Comparison of ENCODE assay signal across 10 mouse cellular contexts in the genomic region with DNA sequence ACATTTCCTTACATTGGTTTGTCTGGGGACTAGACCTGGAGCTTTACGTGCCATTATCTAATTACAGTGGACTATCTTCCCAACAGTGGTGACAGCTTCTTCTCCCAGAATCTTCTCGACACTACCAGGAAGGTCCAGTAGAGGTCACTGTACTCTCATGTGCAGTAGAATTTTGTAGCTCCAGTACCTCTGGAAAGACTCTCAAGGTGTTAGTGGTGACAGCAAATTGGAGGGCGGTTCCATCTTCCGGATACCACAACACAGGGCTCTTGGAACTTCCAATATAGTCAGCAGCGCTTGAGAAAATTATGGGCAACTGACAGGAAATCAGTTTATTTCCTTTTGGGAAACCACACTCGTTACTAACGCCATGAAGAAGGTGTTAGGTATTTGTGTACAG. TPM values are rescaled to one million over a fixed set of nuclear protein-coding genes. Genes with fewer than 3 reads are reported as not detected.
DNase-seq lines count a peak whose midpoint lies in the region; ATAC-seq and TF ChIP-seq lines count a peak whose summit lies in the region.
"Had no signal": no experiment of that assay in that cellular context is flagged by ENCODE, and none has a peak within 500 bp of the region (broad histone marks: within the 10 kb centered on the region; RNA-seq: fewer than 3 reads in every experiment).

No protein-coding gene starts in this region.

- H3K27ac ChIP-seq in kidney, embryonic 16.5 days (ENCODE audit: low read length), result no peak overlapping the region
- H3K27ac ChIP-seq in heart, embryonic 10.5 days, result no peak overlapping the region
- H3K27ac ChIP-seq in stomach, postnatal 0 days (replicated peaks), result no peak overlapping the region
- H3K27ac ChIP-seq: embryonic facial prominence, embryonic 15.5 days; midbrain, embryonic 12.5 days had no signal

- H3K36me3 ChIP-seq in kidney, embryonic 16.5 days (ENCODE audit: insufficient read depth, low read length), result no peaks in the 10 kb centered on the region
- H3K36me3 ChIP-seq in heart, embryonic 10.5 days, result no peaks in the 10 kb centered on the region
- no peaks in the 10 kb centered on the region for H3K36me3 ChIP-seq in stomach, postnatal 0 days (ENCODE audit: control insufficient read depth, insufficient read depth, low read length)
- H3K36me3 ChIP-seq: embryonic facial prominence, embryonic 15.5 days; midbrain, embryonic 12.5 days had no signal

- TF ChIP-seq CTCF in stomach, postnatal 0 days (IDR thresholded peaks at IDR 0.05; ENCODE audit: low read depth), result peak; percentile 89

- H3K4me1 ChIP-seq in kidney, embryonic 16.5 days (ENCODE audit: insufficient read depth, low read length), result no peaks in the 10 kb centered on the region
- H3K4me1 ChIP-seq in heart, embryonic 10.5 days, result no peaks in the 10 kb centered on the region
- no peaks in the 10 kb centered on the region for H3K4me1 ChIP-seq in stomach, postnatal 0 days (replicated peaks; ENCODE audit: control insufficient read depth, insufficient read depth)
- H3K4me1 ChIP-seq: midbrain, embryonic 12.5 days had no signal

- 32% methylated on average over 7 of the region's 7 CpGs for WGBS in kidney, embryonic 16.5 days
- WGBS in heart, embryonic 10.5 days, result 24% methylated on average over 7 of the region's 7 CpGs
- 30% methylated on average over 7 of the region's 7 CpGs for WGBS in stomach, postnatal 0 days

- no peak overlapping the region for H3K4me2 ChIP-seq in kidney, embryonic 16.5 days (replicated peaks; ENCODE audit: low read depth, low read length)
- H3K4me2 ChIP-seq in stomach, postnatal 0 days (replicated peaks; ENCODE audit: low read depth), result no peak overlapping the region
- H3K4me2 ChIP-seq: embryonic facial prominence, embryonic 15.5 days; midbrain, embryonic 12.5 days had no signal

- TF ChIP-seq EP300 in stomach, postnatal 0 days (optimal IDR thresholded peaks at IDR 0.05), result no peak

- no peak overlapping the region for H3K4me3 ChIP-seq in kidney, embryonic 16.5 days (ENCODE audit: low read length)
- no peak overlapping the region for H3K4me3 ChIP-seq in heart, embryonic 10.5 days
- H3K4me3 ChIP-seq in stomach, postnatal 0 days (ENCODE audit: low read depth, low read length), result no peak overlapping the region
- H3K4me3 ChIP-seq: embryonic facial prominence, embryonic 15.5 days; midbrain, embryonic 12.5 days had no signal

- H3K9me3 ChIP-seq in kidney, embryonic 16.5 days (ENCODE audit: low read length), result no peaks in the 10 kb centered on the region
- H3K9me3 ChIP-seq in heart, embryonic 10.5 days, result no peaks in the 10 kb centered on the region
- no peaks in the 10 kb centered on the region for H3K9me3 ChIP-seq in stomach, postnatal 0 days (ENCODE audit: control insufficient read depth, low read length)
- H3K9me3 ChIP-seq: embryonic facial prominence, embryonic 15.5 days; midbrain, embryonic 12.5 days had no signal

- DNase-seq in kidney, adult 18-20 months, result peak; percentile 69
- DNase-seq in R1 (ENCODE audit: low read depth, low spot score), result peak; percentile 89
- peak; percentile 91 to 93 for DNase-seq in cerebellum, postnatal 14 days
- peak; percentile 82 for DNase-seq in heart, embryonic 10.5 days (ENCODE audit: low spot score)
- DNase-seq in layer of hippocampus, postnatal 25 days (ENCODE audit: extremely low spot score in 1 of 2, low spot score in 1 of 2), result peak; percentile 50 to 85
- peak; percentile 88 for DNase-seq in lung, postnatal 36 days
- DNase-seq in stomach, postnatal 0 days (ENCODE audit: low spot score), result peak; percentile 57

- no peaks in the 10 kb centered on the region; the same call in 1 of the 2 replicates for H3K27me3 ChIP-seq in kidney, embryonic 16.5 days (ENCODE audit: insufficient read depth, low read length)
- H3K27me3 ChIP-seq in heart, embryonic 10.5 days (ENCODE audit: insufficient read depth, poor library complexity, severe bottlenecking), result 0 out of 2 replicates have a peak, but pooled peaks cover 10% of the 10 kb centered on the region
- no peaks in the 10 kb centered on the region for H3K27me3 ChIP-seq in stomach, postnatal 0 days (ENCODE audit: control insufficient read depth, insufficient read depth, low read length)

- no peak for ATAC-seq in kidney, embryonic 16.5 days (ENCODE audit: low FRiP score, low TSS enrichment)
- ATAC-seq in stomach, postnatal 0 days (ENCODE audit: low FRiP score, low TSS enrichment), result no peak

- no peak overlapping the region for H3K9ac ChIP-seq in kidney, embryonic 16.5 days (replicated peaks; ENCODE audit: low read length)
- no peak overlapping the region for H3K9ac ChIP-seq in stomach, postnatal 0 days (ENCODE audit: low read length)
- H3K9ac ChIP-seq: embryonic facial prominence, embryonic 15.5 days; midbrain, embryonic 12.5 days had no signal

RNA-seq across cellular contexts. Expression of a gene that starts 12.7 kb away (rescaled TPM):
- polyA plus RNA-seq in kidney, embryonic 16.5 days (2015; fragmentation: Nextera tagmentation; extraction: Ambion mirVana), result 0.89 and 1.1 TPM in 2 replicates
- 1.6 and 2.0 TPM in 2 replicates for polyA plus RNA-seq in heart, embryonic 10.5 days (2016; fragmentation: Nextera tagmentation; extraction: Ambion mirVana)
- not detected for total RNA-seq in layer of hippocampus, postnatal 25 days (2021)
- polyA plus RNA-seq in stomach, postnatal 0 days (2015; fragmentation: Nextera tagmentation; extraction: Ambion mirVana), result not detected in 2 replicates
